Mouse (Mus musculus) right cerebral cortex, postnatal 14 days (tissue): ENCODE results near the gene Gabbr2.

Experiments used
- DNase-seq: peaks from one replicate; pipeline ENCODE4 v3.0.0; 2022

Gene Gabbr2

DNA sequence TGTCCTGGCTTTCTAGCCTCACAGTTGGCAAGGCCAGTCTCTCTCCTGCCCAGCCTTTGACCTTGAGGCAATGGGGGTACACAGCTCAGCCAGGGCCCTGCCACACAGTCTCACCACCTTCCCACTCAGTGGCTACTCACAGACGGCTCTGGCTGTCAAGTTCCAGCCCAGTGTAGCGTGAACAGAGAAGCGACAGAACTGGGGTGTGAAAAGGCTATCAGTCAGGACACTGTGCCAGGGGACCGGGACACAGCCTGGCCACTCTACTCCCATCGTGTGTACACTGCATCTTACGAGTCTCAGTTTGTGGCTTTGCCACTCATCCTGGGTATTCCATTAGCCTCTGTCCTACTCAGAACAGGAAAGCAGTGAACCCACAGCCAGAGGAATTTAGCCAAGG lies 295.2 kb downstream of the Gabbr2 start:
- DNase-seq: no peak

DNA sequence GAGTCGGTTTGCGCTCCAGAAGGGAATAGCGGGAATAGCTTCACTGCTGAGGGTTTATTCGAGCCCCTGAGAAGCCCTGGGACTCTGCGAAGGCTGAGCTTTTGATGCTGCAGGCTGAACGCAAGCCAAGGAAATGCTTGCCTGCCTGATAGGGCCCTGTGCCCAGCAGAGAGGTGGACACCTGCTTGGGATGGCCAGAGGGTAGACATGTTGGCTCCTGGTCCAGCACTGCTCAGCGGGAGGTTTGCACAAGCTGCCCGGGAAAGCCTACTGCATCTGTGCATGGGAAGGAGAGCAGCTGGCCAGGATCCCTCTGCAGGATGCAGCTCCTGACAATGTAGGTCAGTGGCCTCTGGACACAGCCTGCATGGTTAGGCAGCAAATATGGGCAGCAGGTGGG lies 301.1 kb downstream of the Gabbr2 start:
- DNase-seq: no peak

DNA sequence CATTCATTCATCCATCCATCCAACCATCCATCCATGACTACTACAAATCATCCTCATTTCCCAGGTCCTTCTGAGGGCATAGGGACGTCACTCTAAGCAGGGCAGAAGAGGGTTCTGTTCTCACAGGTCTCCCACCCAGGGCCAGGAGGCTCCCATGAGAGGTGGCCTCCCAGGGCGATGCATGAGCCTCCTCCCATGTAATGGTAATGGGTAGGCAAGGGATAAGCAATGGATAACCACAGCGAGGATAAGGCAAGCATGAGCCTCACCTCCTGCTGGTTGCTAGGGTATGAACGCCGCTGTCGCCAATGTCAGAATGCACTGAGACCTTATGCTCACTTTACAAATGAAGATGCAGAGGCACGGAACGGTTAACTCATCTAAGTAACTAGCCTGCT lies 301.7 kb downstream of the Gabbr2 start:
- DNase-seq: no peak

- peak; percentile 74 for DNase-seq
Measured at GRCm38 (mm10) chr4:46689397-46690022, 302.2 kb downstream of the Gabbr2 start.

DNA sequence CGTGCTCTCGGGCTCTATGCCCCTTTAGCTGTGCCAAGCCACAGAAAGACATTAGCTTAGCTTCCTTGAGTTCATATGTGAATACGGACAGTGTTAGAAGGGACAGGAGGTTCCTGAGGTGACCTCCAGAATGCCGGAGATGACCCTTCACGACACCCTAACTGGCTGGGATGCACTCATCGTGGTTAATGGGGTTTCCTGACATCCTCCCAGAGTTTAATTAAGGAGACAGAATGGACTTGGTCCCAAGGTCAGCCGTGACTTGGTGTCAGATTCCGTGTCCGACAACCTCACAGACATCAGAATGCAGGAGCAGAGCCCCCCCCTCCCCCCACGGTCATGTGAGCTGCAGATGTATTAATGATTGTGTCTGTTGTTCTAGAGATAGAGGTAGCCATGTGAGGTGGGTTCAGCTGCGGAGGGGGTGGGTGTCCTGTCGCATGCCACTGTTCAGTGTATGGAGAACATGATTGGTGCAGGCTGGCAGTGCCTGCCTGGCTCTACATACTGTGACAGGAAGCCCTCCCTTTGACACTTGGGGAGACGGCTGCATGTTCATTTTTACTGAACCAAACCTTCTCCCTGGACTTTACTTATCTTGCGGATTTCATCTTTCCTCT lies 303.4 kb downstream of the Gabbr2 start:
- no peak for DNase-seq

GRCm38 (mm10) chr4:46684160-46684559 lies 307.5 kb downstream of the Gabbr2 start:
- DNase-seq: peak; percentile 67

DNA sequence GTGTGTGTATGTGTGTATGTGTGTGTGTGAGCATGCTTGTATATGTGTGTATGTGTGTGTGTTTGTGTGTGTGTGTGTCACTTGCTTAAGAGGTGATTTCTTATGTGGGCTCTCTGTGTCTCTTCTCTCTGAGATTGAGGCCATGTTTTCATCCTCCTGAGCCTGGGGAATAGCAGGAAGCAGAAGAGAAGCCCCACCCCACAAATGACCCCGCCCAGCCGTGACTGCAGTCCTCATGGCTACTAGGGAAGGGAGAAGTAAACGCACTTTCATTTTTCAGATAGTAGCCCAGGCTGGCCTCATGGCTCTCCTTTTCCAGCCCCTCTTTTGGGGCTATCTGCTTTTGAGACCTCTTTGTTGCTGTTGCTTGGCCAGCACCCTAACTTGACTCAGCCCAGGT lies 315.0 kb downstream of the Gabbr2 start:
- no peak for DNase-seq

DNA sequence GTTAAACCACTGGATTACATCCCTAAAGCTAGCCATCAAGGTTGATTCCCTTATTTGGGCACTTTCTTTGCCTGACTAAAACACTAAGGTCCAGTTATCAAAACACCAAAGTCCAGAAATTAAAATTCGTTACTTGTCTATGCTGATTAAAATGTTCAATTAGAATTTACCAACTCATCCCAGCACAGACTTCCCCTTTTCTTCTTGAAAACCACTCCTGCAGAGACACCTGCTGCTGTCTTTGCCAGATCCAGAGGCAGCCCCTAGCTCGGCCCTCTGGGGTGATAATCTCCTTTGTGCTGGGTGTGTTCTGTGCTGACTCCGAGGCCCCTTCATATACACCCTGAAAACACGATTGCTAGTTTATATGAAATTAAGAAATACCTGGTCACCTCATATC lies 315.7 kb downstream of the Gabbr2 start:
- DNase-seq: no peak

DNA sequence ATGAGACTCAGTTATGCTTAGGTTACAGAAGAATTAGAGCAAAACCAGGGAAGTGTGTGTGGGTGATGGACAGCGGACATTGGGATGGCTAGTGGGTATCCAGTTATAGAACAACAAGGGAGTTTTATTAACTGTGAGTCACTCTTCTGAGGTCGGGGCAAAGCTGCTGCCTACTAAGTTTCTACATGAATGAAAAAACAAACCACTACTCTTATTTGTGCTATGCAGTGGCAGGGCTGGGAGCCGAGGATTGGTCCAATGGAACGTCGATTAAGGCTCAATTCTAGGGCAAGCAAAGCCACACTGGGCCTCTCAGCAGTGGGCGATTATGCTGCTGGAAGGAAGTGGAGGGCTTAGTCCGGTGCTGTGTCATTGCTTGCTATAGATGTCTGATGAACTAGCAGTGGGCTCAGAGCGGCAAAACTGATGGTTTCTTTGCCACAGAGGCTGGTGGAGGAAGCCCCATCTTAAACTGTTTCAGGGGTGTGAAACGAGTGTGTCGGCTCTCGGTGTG lies 316.3 kb downstream of the Gabbr2 start:
- no peak for DNase-seq

DNA sequence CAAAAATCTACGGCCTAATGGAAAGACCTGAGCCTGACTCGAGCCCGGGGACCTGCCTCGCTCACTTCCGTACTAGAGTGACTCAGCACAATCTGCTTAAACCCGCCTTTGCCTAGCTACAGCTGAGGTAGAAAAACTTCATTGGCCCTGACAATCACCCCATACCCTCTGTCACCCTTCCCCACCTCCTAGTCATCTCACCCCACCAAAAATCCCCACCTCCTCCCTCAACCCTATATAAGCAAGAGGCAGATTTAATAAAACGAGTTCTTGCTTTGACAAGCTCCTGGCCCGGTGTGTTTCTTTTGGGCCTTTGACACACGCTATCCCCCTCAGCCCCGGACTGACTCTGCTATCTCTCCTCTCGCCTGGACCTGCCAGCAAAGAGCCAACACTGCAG lies 323.1 kb downstream of the Gabbr2 start:
- no peak for DNase-seq

GRCm38 (mm10) chr4:46666420-46666819 lies 325.3 kb downstream of the Gabbr2 start:
- no peak for DNase-seq

DNA sequence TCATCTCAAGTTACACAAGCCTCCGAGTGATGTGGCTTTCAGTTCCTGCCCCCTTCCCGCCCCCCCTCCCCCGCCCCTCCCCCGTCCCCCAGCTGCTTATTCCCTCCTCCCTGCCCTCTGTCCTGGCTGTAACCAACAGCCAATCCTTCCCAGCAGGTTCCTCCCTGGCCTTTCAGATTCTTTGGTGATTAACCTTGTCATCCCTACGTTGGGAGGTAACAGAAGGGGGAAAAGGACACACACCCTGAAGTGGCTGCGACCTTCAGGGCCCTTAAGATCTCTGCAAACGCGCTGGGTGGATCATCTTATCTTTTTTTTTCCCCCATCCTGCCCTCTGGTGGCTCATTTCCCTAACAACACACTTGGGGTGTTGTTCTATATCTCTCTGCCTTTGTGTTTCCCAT lies 326.3 kb downstream of the Gabbr2 start:
- DNase-seq: no peak

- no peak for DNase-seq
Measured at GRCm38 (mm10) chr4:46664123-46665009, 327.3 kb downstream of the Gabbr2 start.

DNA sequence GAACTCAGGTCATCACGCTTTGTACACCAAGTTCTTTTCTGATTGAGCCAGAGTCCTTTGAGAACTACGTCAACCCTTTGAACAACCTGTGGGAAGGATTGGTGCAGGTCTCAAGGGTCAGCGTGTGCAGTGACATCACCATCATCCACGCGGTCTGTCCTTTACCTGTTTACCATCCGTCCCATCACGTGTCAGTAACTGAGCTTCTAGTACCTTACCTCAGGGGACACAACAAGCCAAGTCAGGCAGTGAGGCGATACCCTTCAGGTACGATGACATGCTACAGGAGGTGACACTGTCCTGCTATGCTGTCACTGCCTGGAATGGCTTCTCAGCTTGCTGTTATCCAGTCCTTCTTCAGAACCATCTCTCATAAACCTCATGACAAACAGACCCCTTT lies 330.2 kb downstream of the Gabbr2 start:
- DNase-seq: no peak

DNA sequence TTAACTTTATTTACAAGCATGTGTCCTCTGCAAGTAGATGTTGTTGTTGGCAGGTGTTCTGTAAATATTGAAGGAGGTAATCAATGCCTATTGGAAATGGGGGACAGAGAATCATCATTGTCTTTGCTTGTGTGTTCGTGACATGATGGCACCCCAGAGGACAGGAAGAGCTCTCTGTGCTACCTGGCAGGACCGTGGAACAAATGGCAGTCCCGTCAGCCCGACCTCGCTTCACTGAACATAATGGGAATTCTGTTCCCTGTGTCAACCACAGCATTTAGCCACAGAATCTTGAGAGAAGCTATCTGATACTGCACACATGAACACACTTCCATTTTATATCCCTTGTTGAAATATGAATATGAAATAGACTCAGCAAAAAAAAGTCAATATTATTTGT lies 332.7 kb downstream of the Gabbr2 start:
- DNase-seq: no peak

- peak; percentile 84 for DNase-seq
Measured at GRCm38 (mm10) chr4:46657116-46657515, 334.6 kb downstream of the Gabbr2 start.

DNA sequence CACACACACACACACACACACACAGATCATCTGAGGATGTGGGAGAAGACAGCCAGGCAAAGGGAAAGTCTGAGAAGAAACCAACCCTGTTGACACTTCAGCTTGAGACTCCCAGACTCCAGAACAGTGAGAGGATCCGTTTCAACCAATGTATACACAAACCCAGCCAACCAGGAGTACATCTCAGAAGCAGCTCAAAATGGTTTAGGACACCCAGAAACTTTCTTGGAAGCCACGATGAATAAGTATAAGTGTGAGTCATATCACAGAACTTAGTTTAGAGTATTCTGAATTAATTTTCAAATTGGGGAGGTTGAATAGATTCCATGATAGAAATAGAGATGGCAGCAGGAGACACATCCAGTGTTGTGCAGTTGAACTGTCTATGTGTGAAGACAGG lies 335.7 kb downstream of the Gabbr2 start:
- no peak for DNase-seq

GRCm38 (mm10) chr4:46655298-46655697 lies 336.4 kb downstream of the Gabbr2 start:
- no peak for DNase-seq

DNA sequence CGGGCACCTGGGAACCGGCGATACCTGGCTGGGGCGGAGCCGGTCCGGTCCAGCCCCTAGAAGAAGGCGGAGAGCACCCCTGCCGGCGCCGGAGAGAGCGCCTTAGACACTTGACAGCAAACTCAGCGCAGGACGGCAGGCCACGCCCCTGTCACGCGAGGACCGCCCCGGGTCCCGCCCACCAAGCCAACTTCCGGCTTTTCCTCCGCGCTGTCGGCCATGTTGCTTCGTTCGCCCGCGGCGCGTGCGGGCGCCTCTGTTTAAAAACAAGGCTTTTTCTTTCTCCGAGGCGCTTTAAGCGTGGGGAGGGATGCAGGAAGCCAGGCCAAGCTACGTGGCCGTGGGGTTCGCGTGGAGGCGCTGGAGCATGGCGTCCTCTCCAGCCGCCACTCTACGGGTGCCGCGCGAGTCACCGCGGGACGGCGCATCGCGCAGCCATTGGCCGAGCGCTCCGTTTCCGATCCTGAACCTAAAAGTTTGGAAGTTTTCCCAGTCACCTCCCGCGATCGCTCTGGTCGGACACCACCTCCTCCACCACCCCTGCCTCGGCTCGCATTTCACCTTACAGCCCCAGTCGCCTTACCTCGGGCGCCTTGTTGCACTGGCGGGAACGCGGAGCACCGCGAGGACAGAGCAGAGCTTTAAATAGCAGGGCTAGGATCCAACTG lies 341.5 kb downstream of the Gabbr2 start, which contains the start of gene Tbc1d2:
Gene Tbc1d2 (minus strand): TSS at position 124 of the 668 bp plus-strand sequence.
- DNase-seq: peak; percentile 89

DNA sequence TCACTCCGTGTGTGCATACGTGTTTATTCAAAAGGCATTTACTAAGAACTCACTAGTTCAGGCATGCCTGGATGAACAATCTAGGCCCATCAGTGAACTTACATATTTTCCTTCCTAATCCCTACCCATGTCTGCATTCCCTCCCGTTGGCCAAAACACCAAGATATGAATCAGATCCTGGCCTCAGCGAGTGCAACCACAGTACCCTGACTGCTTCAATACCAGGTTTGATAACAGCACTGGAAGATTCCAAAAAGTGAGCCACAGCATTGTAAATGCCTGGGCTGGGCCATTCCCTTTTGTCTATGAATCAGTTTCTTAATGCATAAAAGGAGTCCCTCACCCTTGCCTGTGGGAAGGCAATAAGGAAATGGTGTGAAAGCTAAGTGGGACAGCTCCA lies 342.5 kb downstream of the Gabbr2 start:
- no peak for DNase-seq

- DNase-seq: no peak
Measured at GRCm38 (mm10) chr4:46643676-46644112, 348.0 kb downstream of the Gabbr2 start.

- no peak for DNase-seq
Measured at GRCm38 (mm10) chr4:46642924-46643675, 348.6 kb downstream of the Gabbr2 start.
